Mouse (Mus musculus) thymus, postnatal 14 days (tissue): ENCODE results near the gene Adam4.
"Not testable (repeated sequence)": the region's sequence is repeated elsewhere in the genome, so short reads cannot be mapped to it uniquely, and the experiment has no call there.

ENCODE experiments used
- DNase-seq: peaks from one replicate; pipeline ENCODE4 v3.0.0; 2021

Gene Adam4

DNA sequence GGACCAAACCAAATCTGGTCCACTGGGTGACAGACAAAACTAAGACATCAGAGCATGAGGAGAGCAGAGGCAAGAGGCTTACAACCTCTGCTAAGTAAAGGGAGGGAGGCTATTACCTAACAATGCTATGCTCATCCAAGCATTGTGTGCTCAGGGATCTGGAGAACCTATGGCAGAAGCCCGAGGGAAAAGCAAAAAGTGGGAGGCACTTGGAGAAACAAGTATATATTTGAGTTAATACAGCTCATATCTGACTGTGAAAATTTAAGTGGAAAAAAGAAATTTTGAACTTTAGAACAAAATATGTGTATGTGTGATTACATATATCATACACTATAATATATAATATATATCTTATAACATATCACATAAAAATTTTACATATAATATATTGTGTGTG is at the start of gene Adam4:
Gene Adam4 (minus strand): TSS at position 101 of the 400 bp plus-strand sequence.
- DNase-seq = no peak

DNA sequence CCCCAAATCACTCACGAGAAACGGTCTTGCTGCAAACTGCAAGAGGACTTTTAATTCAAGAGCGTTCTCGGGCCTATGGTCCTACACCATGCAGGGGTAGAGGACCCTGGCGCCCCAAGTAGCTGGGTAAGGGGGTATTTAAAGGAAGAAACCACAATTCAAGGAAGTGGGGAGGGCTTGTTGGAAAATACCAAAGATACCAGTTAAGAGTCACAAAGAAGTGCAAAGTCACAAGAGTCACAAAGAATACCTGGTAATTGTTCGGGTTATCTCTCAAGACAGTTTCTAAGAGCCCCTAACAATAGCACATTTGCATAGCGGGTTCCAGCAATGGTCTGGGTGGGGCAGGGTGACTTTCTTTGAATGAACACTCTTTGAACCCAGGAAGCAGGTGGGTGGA is 37.3 kb upstream of the Adam4 start:
- DNase-seq = not testable (repeated sequence)

DNA sequence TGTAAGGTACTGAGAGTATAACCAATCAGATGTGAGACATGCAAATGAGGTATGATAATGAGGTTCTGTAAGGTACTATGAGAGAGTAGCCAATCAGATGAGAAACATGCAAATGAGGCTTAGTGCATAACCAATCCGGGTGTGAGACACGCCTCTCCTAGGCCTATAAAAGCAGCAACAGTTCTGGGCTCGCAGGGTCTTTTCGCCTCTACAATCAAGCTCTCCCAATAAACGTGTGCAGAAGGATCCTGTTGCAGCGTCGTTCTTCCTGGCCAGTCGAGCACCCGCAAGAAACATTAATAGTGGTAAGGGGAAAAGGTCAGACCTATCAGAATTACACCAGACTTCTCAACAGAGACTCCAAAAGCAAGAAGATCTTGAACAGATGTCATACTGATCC is 17.2 kb upstream of the Adam4 start:
- not testable (repeated sequence) for DNase-seq

DNA sequence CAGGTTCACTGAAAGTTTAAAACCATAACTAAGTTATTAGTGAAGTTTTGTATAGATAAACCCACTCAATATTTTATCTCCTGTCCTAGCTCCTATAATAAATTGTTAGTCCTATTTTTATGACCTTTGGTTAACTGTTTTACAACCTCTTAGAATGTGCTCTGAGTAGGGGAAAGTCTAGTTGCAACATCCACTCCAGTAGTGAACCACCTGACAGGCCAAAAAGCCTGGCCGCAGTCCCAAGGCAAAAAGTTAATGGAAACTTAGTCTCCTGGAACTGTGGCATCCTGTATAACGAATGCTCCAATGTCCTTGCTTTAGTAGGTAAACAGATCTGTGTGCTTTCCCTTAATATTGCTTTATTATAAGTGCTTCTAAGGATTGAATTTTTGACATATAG is 13.0 kb upstream of the Adam4 start:
- DNase-seq = not testable (repeated sequence)

DNA sequence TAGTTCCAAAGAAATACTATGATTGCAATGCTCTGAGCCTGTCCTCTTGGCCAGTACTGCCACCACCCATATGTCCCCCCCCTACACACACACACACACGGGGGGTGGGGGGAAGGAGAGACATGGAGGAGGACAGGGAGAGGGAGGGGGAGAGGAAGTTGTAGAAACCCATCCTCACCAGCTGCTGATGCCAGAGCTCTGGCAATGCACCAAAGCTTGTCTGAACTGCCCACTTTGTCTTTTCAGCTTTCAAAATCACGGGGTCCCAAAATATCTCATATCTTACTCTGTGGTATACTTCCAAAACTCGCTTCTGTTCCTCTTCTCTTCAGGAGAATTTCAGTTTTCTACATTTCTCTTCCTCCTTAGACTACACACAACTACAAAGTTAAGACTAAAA is 8.5 kb downstream of the Adam4 start:
- DNase-seq = no peak

DNA sequence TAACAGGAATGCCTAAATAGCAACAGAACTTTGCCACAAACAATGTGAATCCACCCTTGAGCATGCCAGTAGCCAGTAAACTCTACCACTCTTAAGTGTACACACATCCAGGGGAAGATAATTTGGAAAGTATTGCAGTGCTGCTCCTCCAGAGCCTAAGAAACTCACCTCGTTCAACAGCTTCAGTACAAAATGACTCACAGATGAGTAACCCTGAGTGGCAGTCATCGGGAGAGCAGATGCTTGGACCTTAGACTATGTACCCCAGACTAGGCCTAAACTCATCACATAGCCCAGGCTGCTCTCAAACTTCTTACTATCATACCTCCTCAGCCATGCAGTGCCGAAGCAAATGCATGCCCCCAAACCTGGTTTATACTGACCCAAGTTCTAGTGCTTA is 12.8 kb downstream of the Adam4 start:
- DNase-seq = no peak

DNA sequence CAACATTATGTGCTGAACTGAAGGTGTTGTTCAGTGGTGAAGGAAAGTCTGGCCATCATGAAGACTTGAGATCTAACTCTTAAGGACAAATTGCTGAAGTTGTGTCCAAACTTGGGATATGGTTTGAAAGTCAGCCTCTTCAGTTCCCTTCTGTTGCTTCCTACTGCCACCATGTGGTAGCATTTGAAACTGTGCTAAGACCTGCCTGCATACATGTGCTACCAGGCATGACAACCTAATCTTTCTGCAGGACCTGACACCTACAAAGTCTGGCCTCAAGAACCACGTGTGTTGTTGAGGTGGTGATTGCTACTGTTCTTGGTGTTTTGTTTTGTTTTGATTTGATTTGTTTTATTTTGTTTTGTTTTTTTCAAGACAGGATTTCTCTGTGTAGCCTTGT is 19.6 kb downstream of the Adam4 start:
- peak; percentile 63 for DNase-seq

DNA sequence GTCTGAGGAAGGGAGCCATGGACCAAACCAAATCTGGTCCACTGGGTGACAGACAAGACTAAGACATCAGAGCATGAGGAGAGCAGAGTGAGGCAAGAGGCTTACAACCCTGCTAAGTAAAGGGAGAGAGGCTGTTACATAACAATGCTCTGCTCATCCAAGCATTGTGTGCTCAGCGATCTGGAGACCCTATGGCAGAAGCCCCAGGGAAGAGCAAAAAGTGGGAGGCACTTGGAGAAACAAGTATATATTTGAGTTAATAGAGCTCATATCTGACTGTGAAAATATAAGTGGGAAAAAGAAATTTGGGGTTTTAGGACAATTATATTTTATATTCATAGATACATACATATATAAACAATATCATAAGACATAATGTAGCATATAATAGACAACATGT is 42.4 kb downstream of the Adam4 start, which contains the start of gene Gm4787:
Gene Gm4787 (minus strand): TSS at position 101 of the 400 bp plus-strand sequence.
- not testable (repeated sequence) for DNase-seq
